Mouse (Mus musculus) lung, postnatal 0 days (tissue): ENCODE data around the gene Vpreb3.

Experiments
- CTCF ChIP-seq: IDR thresholded peaks from 2 replicates; pipeline ENCODE4 v1.5.1; 2016; ENCODE audit warnings: antibody characterized with exemption, mild to moderate bottlenecking
- EP300 ChIP-seq: IDR thresholded peaks from 2 replicates; pipeline ENCODE4 v1.6.1; 2016; ENCODE audit warnings: antibody characterized with exemption, mild to moderate bottlenecking, control low read depth

- TF ChIP-seq EP300 (no peak), CTCF (no peak)
These were observed 11.5 kb upstream of the Vpreb3 start for GRCm38 (mm10) chr10:75931311-75931710.
